Mouse (Mus musculus): ENCODE measurements at regions not wholly inside any gene's neighbourhood (a gene's known extent, or its start where the extent isn't known, plus 50 kb on each side); places are given as distances from the start of the nearest gene placed in this dataset.

- DNase-seq (ENCODE audit: extremely low spot score, low read depth, low spot score), result no peak
Observed at GRCm38 (mm10) chr12:118784643-118785042, 61.5 kb upstream of the Sp8 start.

DNA sequence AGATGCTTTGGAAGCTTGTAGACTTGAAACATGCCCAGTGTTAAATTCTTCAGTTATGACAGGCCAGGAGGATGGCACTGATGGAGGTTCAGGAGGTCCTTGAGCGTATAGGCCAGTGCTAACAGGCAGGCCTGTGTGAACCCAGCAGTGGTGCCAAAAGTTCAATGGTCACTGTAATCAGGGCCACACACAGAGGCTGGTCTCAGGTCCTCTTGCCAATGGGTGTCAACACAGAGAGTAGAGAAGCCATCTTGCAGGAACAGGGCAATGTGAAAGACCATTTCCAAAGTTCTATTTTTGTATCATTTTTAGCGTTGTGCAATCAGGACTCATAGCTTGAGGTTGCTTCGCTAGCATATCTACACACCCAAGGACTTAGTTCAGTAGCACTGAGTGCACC, 64.2 kb upstream of the Sp8 start:
- DNase-seq (ENCODE audit: extremely low spot score, low read depth, low spot score), result no peak

- DNase-seq (ENCODE audit: extremely low spot score, low read depth, low spot score), result no peak
Observed at GRCm38 (mm10) chr12:118775463-118776064, 70.6 kb upstream of the Sp8 start.

DNA sequence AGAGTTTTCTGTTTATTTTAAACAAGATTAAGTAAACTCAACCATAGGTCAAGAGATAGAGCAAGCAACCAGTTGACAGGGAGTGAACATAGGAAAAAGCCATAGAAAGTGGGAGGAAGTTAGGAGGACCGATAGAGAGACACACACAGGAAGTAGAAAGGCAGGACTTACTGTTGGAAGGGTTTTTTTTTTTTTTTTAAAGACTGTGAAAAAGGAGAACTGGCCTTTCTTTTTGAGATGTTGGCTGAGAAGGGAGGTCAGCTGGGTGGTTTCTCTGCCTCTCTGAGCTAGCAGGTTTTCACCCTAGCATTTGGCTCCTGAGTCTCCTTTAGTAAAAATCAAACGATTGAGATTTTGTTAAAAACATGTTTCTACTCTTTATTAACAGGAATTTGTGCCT, 73.3 kb upstream of the Sp8 start:
- DNase-seq (ENCODE audit: extremely low spot score, low read depth, low spot score), result no peak

GRCm38 (mm10) chr12:118766472-118766871, 79.7 kb upstream of the Sp8 start:
- DNase-seq (ENCODE audit: extremely low spot score, low read depth, low spot score), result no peak

- no peak for DNase-seq (ENCODE audit: extremely low spot score, low read depth, low spot score)
Observed at GRCm38 (mm10) chr12:118754076-118754475, 92.1 kb upstream of the Sp8 start.

DNA sequence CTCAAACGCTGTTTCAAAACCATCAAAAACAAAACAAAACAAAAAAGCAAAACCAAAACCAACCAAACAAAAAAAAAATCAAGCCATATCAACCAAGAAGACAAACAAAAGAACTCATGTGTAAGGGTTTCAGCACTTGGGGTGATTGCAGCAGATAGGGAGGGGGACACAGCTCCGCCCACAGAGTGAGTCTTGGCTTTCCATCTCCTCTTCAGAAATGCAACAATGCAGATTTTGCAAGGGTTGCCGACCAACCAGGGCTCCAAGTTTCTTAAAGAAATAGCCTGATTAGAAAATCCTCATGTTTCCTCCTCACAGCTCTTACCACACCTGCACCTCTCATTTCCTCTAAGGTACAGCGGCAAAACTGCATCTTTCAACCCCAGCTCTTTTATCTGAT, 107.0 kb upstream of the Sp8 start:
- DNase-seq (ENCODE audit: extremely low spot score, low read depth, low spot score), result no peak

- DNase-seq (ENCODE audit: extremely low spot score, low read depth, low spot score), result no peak
Observed at GRCm38 (mm10) chr12:118725891-118726290, 120.2 kb upstream of the Sp8 start.

- no peak for DNase-seq (ENCODE audit: extremely low spot score, low read depth, low spot score)
Observed at GRCm38 (mm10) chr12:118719878-118720573, 126.1 kb upstream of the Sp8 start.

DNA sequence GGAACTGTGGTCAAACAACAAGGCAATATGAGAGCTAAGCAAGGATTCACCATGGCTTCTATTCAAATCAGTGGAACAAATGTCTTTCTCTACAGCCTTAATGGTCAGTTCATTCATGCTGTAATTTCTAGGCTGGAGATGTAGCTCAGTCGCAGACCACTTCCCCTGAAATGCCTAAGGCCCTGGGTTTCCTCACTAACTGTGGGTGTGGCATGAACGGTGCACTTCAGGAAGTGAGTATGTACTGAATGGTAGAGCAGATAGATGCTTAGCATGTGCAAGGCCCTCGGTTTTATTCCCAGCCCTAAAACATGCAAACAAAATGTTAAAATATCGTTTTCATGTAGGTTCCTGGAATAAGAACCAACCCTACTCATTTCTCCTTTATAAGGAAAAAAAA, 129.3 kb upstream of the Sp8 start:
- DNase-seq (ENCODE audit: extremely low spot score, low read depth, low spot score), result no peak

GRCm38 (mm10) chr12:118706626-118707025, 139.5 kb upstream of the Sp8 start:
- no peak for DNase-seq (ENCODE audit: extremely low spot score, low read depth, low spot score)

GRCm38 (mm10) chr12:118704826-118705225, 141.3 kb upstream of the Sp8 start:
- no peak for DNase-seq (ENCODE audit: extremely low spot score, low read depth, low spot score)

DNA sequence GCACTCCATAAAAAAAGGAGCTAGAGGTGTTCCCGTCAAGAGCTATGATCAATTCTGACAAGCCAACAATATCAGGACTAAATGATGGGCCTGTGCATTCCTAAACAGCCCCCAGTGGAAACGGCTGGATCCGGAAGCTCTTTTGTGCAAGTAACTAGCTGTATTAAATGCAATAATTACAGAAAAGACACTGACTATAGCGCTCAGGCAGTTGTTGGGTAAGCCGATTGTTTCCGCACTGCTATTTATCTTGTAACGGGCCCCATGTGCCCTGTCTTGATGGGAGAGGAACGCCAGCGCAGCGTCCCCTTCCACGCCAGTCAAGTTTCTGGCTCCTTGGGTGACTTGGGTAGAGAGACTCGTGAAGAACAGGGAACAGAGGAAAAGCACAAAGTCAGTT, 142.4 kb upstream of the Sp8 start:
- DNase-seq (ENCODE audit: extremely low spot score, low read depth, low spot score), result no peak

DNA sequence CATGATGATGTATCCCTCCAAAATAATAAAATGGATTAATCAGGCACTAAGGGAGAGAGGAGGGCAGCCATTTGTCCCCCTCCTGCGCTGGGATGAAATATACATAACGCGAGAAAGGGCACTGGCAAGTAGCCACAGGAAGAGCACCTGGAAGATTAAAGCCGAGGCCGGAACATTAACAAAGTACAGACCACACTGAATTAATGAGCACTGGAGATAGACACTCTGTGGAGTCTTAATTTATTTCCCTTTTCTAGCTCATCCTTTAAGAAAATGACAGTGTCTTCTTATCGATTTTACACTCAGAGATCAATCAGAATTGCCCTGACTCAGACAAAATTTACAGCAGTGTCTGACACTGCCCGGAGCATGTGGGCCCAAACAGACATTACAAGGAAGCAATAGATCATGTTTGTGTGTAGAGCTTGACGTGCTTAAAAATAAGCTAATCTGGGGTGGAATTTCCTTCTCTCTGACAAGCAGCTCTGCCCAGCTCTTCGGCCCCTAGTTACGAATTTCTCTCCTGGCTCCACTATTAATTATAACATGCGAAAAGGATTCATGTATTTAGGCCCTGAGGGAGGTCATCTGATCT, 143.0 kb upstream of the Sp8 start:
- no peak for DNase-seq (ENCODE audit: extremely low spot score, low read depth, low spot score)

DNA sequence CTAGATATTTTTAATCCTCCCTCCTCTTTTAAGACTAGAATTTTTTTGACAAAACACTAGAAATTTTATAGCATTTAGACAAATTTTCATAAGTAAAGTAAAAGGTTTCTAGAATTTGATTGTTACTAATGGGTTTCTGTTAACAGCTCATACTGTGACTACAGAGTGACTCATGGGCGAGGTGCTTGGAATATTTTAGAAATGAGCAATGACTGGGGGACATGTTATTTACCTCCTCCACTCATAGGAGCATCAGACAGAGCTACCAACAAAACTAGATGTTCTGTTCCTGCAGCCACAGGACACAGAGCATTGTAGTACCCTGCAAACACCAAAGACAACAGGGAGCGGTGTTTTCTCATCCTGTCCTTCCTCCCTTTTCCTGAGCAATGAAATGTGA, 144.3 kb upstream of the Sp8 start:
- DNase-seq (ENCODE audit: extremely low spot score, low read depth, low spot score), result no peak

GRCm38 (mm10) chr12:118698110-118698509, 148.0 kb upstream of the Sp8 start:
- no peak for DNase-seq (ENCODE audit: extremely low spot score, low read depth, low spot score)

GRCm38 (mm10) chr12:118694701-118695100, 151.4 kb upstream of the Sp8 start:
- no peak for DNase-seq (ENCODE audit: extremely low spot score, low read depth, low spot score)

GRCm38 (mm10) chr12:118682902-118683301, 163.2 kb upstream of the Sp8 start:
- no peak for DNase-seq (ENCODE audit: extremely low spot score, low read depth, low spot score)

DNA sequence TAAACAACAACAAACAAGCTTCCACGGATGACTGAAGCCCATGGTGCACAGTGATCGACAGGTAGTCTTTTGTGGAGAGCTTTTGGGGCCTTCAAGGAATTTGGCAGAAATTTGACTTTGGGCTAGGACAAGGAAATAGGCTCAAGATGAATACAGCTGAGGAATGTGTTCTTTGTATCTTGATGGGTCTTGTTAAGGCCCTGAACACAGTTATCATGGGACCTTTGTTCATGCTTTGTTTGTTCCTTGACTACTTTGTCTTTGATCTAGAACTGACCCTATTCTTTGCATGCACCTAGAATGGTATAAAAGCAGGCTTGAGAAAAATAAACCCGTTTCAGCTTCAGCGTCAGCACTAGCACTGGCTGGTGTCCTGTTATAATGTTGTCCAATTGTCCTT, 168.1 kb upstream of the Sp8 start:
- no peak for DNase-seq (ENCODE audit: extremely low spot score, low read depth, low spot score)

DNA sequence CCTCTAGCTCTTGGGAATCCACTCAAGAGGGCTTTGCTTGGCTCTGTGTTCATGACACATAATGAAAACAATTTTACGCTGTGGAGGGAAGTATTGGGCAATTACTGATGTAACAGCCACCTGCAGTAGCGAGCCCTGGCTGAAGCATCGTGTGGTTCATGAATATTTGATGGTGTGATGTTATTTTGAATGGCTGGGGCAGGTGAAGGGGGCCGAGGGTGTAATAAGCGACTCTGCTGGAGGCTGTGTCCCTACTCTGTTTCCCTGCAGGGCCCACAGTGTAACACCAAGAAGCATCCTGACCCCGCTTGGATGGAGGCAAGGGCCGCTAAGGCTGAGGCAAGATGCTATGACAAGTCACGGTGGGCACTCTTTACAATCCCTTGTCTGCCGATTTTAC, 184.6 kb upstream of the Sp8 start:
- no peak for DNase-seq (ENCODE audit: extremely low spot score, low read depth, low spot score)

GRCm38 (mm10) chr12:118661214-118661486, 185.0 kb upstream of the Sp8 start:
- no peak for DNase-seq (ENCODE audit: extremely low spot score, low read depth, low spot score)

DNA sequence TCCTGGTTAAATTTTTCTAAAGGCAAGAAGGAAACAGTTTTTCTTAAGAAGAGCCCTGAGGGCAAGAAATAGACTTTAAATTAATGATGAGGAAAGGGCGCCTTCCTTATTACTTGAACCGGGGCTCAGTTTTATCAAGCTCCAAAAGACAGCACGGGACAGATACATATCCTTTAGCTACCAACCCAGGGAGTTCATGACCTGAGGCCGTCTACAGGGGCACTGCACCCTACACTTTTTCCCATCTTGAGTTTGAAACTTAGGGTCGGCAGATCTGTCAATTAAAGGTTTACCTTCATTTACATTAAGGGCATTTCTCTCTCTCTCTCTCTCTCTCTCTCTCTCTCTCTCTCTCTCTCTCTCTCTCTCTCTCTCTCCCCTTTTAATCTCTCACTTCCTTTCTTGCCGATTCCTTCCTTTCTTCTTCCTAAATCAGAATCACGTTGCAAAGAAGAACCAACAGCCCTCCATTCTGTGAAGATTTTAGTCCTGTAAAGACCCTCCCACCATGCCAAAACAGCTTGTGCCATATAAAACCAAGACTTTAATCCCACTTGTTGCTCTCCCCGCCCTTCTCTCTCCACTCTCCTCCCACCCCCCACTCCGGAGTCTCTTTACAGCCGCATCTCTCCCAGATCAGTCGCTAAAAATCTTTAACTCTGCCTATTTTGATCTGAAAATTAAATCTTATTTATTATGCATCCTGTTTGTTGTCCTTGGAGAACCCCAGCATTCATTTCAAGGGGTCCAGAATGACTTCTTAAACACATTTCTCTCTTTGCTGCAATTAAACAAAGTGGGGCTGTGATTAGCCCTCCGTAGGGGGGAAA, 185.5 kb upstream of the Sp8 start:
- no peak for DNase-seq (ENCODE audit: extremely low spot score, low read depth, low spot score)

Data from hindlimb bud, embryonic 11.5 days (tissue).